In the genomic region with DNA sequence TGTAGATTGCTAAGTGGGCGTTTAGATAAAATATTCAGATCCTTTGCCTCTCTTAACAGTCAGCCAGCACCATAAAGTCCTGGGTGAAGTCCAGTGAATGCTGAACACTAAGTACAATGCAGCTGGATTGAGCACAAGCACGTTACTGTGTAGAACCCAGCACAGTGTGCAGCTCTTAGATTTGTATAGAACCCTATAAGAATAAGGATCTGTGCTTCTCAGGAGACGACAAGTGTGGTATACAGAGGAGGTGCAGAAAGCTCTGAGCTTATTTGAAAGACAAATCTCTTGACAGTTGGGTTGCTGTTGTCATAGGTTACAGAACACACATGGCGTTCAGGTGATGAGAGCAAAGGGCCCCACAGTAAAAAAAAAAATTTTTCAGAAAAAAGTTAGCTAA, we compare ENCODE assay signal across 9 mouse cellular contexts. TPM values are rescaled to one million over a fixed set of nuclear protein-coding genes. Genes with fewer than 3 reads are reported as not detected.
DNase-seq lines count a peak whose midpoint lies in the region; ATAC-seq and TF ChIP-seq lines count a peak whose summit lies in the region.
"Had no signal": no experiment of that assay in that cellular context is flagged by ENCODE, and none has a peak within 500 bp of the region (broad histone marks: within the 10 kb centered on the region; RNA-seq: fewer than 3 reads in every experiment).

No protein-coding gene starts in this region.

- peak overlapping the region; percentile 84 for H3K4me2 ChIP-seq in embryonic facial prominence, embryonic 13.5 days
- peak overlapping the region; percentile 67 for H3K4me2 ChIP-seq in intestine, embryonic 14.5 days (ENCODE audit: low read length)
- peak overlapping the region; percentile 79 for H3K4me2 ChIP-seq in neural tube, embryonic 12.5 days (replicated peaks)

- H3K9ac ChIP-seq in embryonic facial prominence, embryonic 13.5 days: no peak overlapping the region
- no peak overlapping the region for H3K9ac ChIP-seq in intestine, embryonic 14.5 days (ENCODE audit: low read length)
- no peak overlapping the region for H3K9ac ChIP-seq in neural tube, embryonic 12.5 days

- H3K36me3 ChIP-seq in embryonic facial prominence, embryonic 13.5 days: no peaks in the 10 kb centered on the region
- H3K36me3 ChIP-seq in intestine, embryonic 14.5 days (ENCODE audit: control insufficient read depth, insufficient read depth, low read length): no peaks in the 10 kb centered on the region
- no peaks in the 10 kb centered on the region for H3K36me3 ChIP-seq in neural tube, embryonic 12.5 days

- peaks cover 11% of the 10 kb centered on the region for H3K4me1 ChIP-seq in embryonic facial prominence, embryonic 13.5 days
- peaks cover 10% of the 10 kb centered on the region for H3K4me1 ChIP-seq in intestine, embryonic 14.5 days (replicated peaks; ENCODE audit: control insufficient read depth, insufficient read depth, low read length)
- peaks cover 16% of the 10 kb centered on the region for H3K4me1 ChIP-seq in neural tube, embryonic 12.5 days

- peak overlapping the region; percentile 80 for H3K4me3 ChIP-seq in layer of hippocampus, adult 2 months
- H3K4me3 ChIP-seq in embryonic facial prominence, embryonic 13.5 days: peak overlapping the region; percentile 86
- H3K4me3 ChIP-seq in intestine, embryonic 14.5 days (ENCODE audit: low read depth, low read length): peak overlapping the region; percentile 83
- no peak overlapping the region for H3K4me3 ChIP-seq in neural tube, embryonic 12.5 days

- DNase-seq in layer of hippocampus, adult 2 months (ENCODE audit: low spot score in 2 of 2): no peak
- no peak for DNase-seq in layer of hippocampus, postnatal 10 days (ENCODE audit: low spot score in 2 of 2)
- peak; percentile 51 for DNase-seq in intestine, embryonic 14.5 days (ENCODE audit: low spot score)
- DNase-seq in retina, embryonic 14.5 days (ENCODE audit: low spot score): no peak
- DNase-seq in adrenal gland, postnatal 25 days: no peak
- DNase-seq: layer of hippocampus, adult 9-11 months; thymus, postnatal 14 days had no signal

- H3K9me3 ChIP-seq in embryonic facial prominence, embryonic 13.5 days: no peaks in the 10 kb centered on the region
- no peaks in the 10 kb centered on the region for H3K9me3 ChIP-seq in intestine, embryonic 14.5 days (ENCODE audit: control insufficient read depth, low read length)
- no peaks in the 10 kb centered on the region for H3K9me3 ChIP-seq in neural tube, embryonic 12.5 days

- H3K27ac ChIP-seq in layer of hippocampus, adult 2 months: peak overlapping the region; percentile 86; the same call in 1 of the 2 replicates
- H3K27ac ChIP-seq in embryonic facial prominence, embryonic 13.5 days: no peak overlapping the region
- no peak overlapping the region for H3K27ac ChIP-seq in intestine, embryonic 14.5 days (ENCODE audit: low read depth)
- no peak overlapping the region for H3K27ac ChIP-seq in neural tube, embryonic 12.5 days

- H3K27me3 ChIP-seq in embryonic facial prominence, embryonic 13.5 days: no peaks in the 10 kb centered on the region; the same call in 1 of the 2 replicates
- H3K27me3 ChIP-seq in intestine, embryonic 14.5 days (replicated peaks; ENCODE audit: control insufficient read depth, insufficient read depth, low read length): no peaks in the 10 kb centered on the region
- peaks cover 2% of the 10 kb centered on the region; the same call in 1 of the 2 replicates for H3K27me3 ChIP-seq in neural tube, embryonic 12.5 days (replicated peaks)

- ATAC-seq in embryonic facial prominence, embryonic 13.5 days (ENCODE audit: insufficient number of reproducible peaks, insufficient read depth, low FRiP score, low TSS enrichment, low read depth): no peak
- no peak for ATAC-seq in intestine, embryonic 14.5 days (replicated peaks; ENCODE audit: low FRiP score, low TSS enrichment, low read depth)
- ATAC-seq in neural tube, embryonic 12.5 days (ENCODE audit: low FRiP score, low read depth): no peak

- no peak for TF ChIP-seq CTCF in layer of hippocampus, adult 2 months (conservative IDR thresholded peaks at IDR 0.05)

- 61% methylated on average over 4 of the region's 4 CpGs for WGBS in embryonic facial prominence, embryonic 13.5 days
- 24% methylated on average over 4 of the region's 4 CpGs for WGBS in intestine, embryonic 14.5 days
- 40% methylated on average over 4 of the region's 4 CpGs for WGBS in neural tube, embryonic 12.5 days

RNA-seq across cellular contexts. Expression of a gene that starts 1.8 kb away (rescaled TPM):
- 10 to 100 TPM; 61.8 to 62.6 TPM for total RNA-seq in layer of hippocampus, adult 2 months (2021)
- total RNA-seq in layer of hippocampus, postnatal 10 days (2021): 10 to 100 TPM; 88.0 to 94.4 TPM
- polyA plus RNA-seq in embryonic facial prominence, embryonic 13.5 days (2015; fragmentation: Nextera tagmentation; extraction: Ambion mirVana): 56.0 and 58.1 TPM in 2 replicates
- 140 and 144 TPM in 2 replicates for polyA plus RNA-seq in intestine, embryonic 14.5 days (2014; fragmentation: Nextera tagmentation; extraction: Ambion mirVana)
- polyA plus RNA-seq in neural tube, embryonic 12.5 days (2016; fragmentation: Nextera tagmentation; extraction: Ambion mirVana): 38.0 and 41.8 TPM in 2 replicates
- 81.7 and 91.5 TPM in 2 replicates for total RNA-seq in adrenal gland, postnatal 25 days (2021)
